Mouse (Mus musculus): ENCODE data around the gene Smyd5. TPM values are rescaled to one million over a fixed set of nuclear protein-coding genes. Genes with fewer than 3 reads are reported as not detected.

Smyd5 gene
- polyA plus RNA-seq, 1 experiment from 2014 or later, result 14.1 TPM

- 52% methylated on average over 3 of the region's 3 CpGs for WGBS
- Histone ChIP-seq H3K9me3 (ENCODE audit: control insufficient read depth, low read length) (no peaks in the 10 kb centered on the region), H3K4me2 (replicated peaks; ENCODE audit: low read depth) (peak overlapping the region; percentile 8; the same call in 1 of the 2 replicates), H3K27me3 (ENCODE audit: control insufficient read depth, insufficient read depth, low read length) (peaks cover 4% of the 10 kb centered on the region; the same call in 1 of the 2 replicates), H3K4me1 (replicated peaks; ENCODE audit: control insufficient read depth, insufficient read depth) (no peaks in the 10 kb centered on the region), H3K9ac (ENCODE audit: low read length) (no peak overlapping the region), H3K36me3 (ENCODE audit: control insufficient read depth, insufficient read depth, low read length) (no peaks in the 10 kb centered on the region), H3K4me3 (ENCODE audit: low read depth, low read length) (no peak overlapping the region), H3K27ac (replicated peaks) (no peak overlapping the region)
- DNase-seq (ENCODE audit: low spot score), result no peak
- no peak for TF ChIP-seq CTCF (IDR thresholded peaks at IDR 0.05; ENCODE audit: low read depth)
- TF ChIP-seq EP300 (optimal IDR thresholded peaks at IDR 0.05), result no peak
- ATAC-seq (ENCODE audit: low FRiP score, low TSS enrichment), result 0 out of 2 replicates have a peak, but pooled peaks have one; percentile 29
Observed at GRCm38 (mm10) chr6:85489717-85490116, 57.9 kb downstream of the Smyd5 start.

DNA sequence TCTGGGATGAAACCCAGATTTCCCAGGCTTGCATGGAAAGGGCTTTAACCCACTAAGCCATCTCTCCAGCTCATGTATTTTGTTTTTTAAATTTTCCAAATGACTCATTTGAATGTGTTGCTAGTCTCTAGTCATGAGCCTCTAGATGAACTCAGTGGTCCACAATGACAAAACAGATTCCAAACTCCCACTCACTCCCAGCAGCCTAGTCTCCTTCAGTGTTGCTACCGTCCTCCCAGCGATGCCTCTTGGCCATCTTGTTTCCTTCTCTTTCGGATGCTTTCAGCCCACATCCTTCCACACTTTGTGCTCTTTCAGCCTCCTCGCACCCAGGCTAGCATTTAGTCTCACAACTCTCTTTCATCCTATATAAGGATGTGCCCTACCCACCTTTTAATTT lies 58.5 kb downstream of the Smyd5 start:
- Histone ChIP-seq H3K4me2 (replicated peaks; ENCODE audit: low read depth) (0 out of 2 replicates have a peak overlapping the region, but pooled peaks have one; percentile 8), H3K9me3 (ENCODE audit: control insufficient read depth, low read length) (no peaks in the 10 kb centered on the region), H3K36me3 (ENCODE audit: control insufficient read depth, insufficient read depth, low read length) (no peaks in the 10 kb centered on the region), H3K4me3 (ENCODE audit: low read depth, low read length) (no peak overlapping the region), H3K4me1 (replicated peaks; ENCODE audit: control insufficient read depth, insufficient read depth) (no peaks in the 10 kb centered on the region), H3K9ac (ENCODE audit: low read length) (no peak overlapping the region), H3K27ac (replicated peaks) (no peak overlapping the region), H3K27me3 (ENCODE audit: control insufficient read depth, insufficient read depth, low read length) (0 out of 2 replicates have a peak, but pooled peaks cover 2% of the 10 kb centered on the region)
- 93% methylated on average over 4 of the region's 4 CpGs for WGBS
- TF ChIP-seq CTCF (IDR thresholded peaks at IDR 0.05; ENCODE audit: low read depth), result no peak
- TF ChIP-seq EP300 (optimal IDR thresholded peaks at IDR 0.05), result no peak
- DNase-seq (ENCODE audit: low spot score), result no peak
- ATAC-seq (ENCODE audit: low FRiP score, low TSS enrichment), result no peak

DNA sequence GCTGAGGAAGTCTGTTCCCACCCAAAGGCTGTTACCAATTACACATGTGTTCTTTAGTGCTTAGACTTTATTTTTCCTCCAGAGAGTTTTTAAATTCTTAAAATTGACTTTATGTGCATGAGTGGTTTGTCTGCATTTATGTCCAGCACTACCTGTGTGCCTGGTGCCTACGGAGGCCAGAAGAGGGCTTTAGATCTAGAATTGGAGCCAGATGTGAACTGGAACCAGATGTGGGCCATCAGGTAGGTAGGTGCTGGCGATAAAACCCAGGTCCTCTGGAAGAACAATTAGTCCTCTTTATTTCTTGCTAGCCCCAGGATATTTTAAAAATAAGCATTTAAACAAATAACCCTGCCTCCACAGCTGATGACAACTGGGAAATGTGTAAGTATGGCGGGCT lies 59.8 kb downstream of the Smyd5 start:
- no peaks in the 10 kb centered on the region for H3K9me3 ChIP-seq (ENCODE audit: control insufficient read depth, low read length)
- no peaks in the 10 kb centered on the region for H3K36me3 ChIP-seq (ENCODE audit: control insufficient read depth, insufficient read depth, low read length)
- no peak overlapping the region for H3K4me2 ChIP-seq (replicated peaks; ENCODE audit: low read depth)
- H3K4me3 ChIP-seq (ENCODE audit: low read depth, low read length), result no peak overlapping the region
- TF ChIP-seq EP300 (optimal IDR thresholded peaks at IDR 0.05), result no peak
- TF ChIP-seq CTCF (IDR thresholded peaks at IDR 0.05; ENCODE audit: low read depth), result no peak
- ATAC-seq (ENCODE audit: low FRiP score, low TSS enrichment), result no peak
- no peaks in the 10 kb centered on the region for H3K27me3 ChIP-seq (ENCODE audit: control insufficient read depth, insufficient read depth, low read length)
- 89% methylated on average over 3 of the region's 3 CpGs for WGBS
- no peak overlapping the region for H3K9ac ChIP-seq (ENCODE audit: low read length)
- no peak for DNase-seq (ENCODE audit: low spot score)
- H3K4me1 ChIP-seq (replicated peaks; ENCODE audit: control insufficient read depth, insufficient read depth), result no peaks in the 10 kb centered on the region
- H3K27ac ChIP-seq (replicated peaks), result no peak overlapping the region

Other genes with a start within 250 kb of the Smyd5 start
- gene Emx1, start 244.6 kb upstream of the Smyd5 start, polyA plus RNA-seq (2015; fragmentation: Nextera tagmentation; extraction: Ambion mirVana), result not detected in 2 replicates
- 8.4 and 8.9 TPM in 2 replicates for gene Sfxn5, start 98.6 kb upstream of the Smyd5 start, polyA plus RNA-seq (2015; fragmentation: Nextera tagmentation; extraction: Ambion mirVana)
- gene Rab11fip5, start 57.4 kb upstream of the Smyd5 start, polyA plus RNA-seq (2015; fragmentation: Nextera tagmentation; extraction: Ambion mirVana), result 7.6 and 8.3 TPM in 2 replicates
- not detected in 2 replicates for gene Noto, start 8.1 kb upstream of the Smyd5 start, polyA plus RNA-seq (2015; fragmentation: Nextera tagmentation; extraction: Ambion mirVana)
- gene Cct7, start 19.5 kb downstream of the Smyd5 start, polyA plus RNA-seq (2015; fragmentation: Nextera tagmentation; extraction: Ambion mirVana), result 214 and 219 TPM in 2 replicates
- gene Pradc1, start 20.0 kb downstream of the Smyd5 start, polyA plus RNA-seq (2015; fragmentation: Nextera tagmentation; extraction: Ambion mirVana), result 35.3 and 35.5 TPM in 2 replicates
- gene Fbxo41, start 71.0 kb downstream of the Smyd5 start, polyA plus RNA-seq (2015; fragmentation: Nextera tagmentation; extraction: Ambion mirVana), result 0.10 and 0.16 TPM in 2 replicates
- not detected in 2 replicates for gene Egr4, start 81.6 kb downstream of the Smyd5 start, polyA plus RNA-seq (2015; fragmentation: Nextera tagmentation; extraction: Ambion mirVana)
- gene Alms1, start 155.5 kb downstream of the Smyd5 start, polyA plus RNA-seq (2015; fragmentation: Nextera tagmentation; extraction: Ambion mirVana), result 0.98 and 1.2 TPM in 2 replicates

Measured in stomach, postnatal 0 days (tissue).